Comparison of ENCODE assay signal across 24 mouse cellular contexts in the genomic region with DNA sequence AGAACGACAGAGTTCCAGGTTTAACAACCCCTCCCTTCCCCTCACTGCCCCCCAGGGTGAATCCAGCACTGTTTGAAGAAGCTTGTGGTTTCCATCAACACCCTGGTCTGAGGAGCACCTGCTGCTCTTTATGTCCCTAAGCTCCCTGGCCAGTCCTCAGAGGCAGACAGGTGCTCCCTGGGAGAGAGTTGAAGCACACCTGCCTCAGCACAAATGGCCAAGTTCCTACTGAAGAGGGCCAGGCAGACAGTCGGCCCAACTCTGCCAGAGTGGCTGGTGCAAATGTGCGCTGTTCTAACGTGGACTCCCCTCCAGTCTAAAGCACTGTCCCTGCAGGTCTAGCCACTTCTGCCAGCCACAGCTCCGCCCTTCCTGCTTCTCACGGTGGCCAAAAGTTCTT.
"Had no signal": no experiment of that assay in that cellular context is flagged by ENCODE, and none has a peak within 500 bp of the region (broad histone marks: within the 10 kb centered on the region; RNA-seq: fewer than 3 reads in every experiment).

No protein-coding gene starts in this region.

- H3K27ac ChIP-seq: heart, embryonic 13.5 days; heart, embryonic 15.5 days; hindbrain, embryonic 13.5 days; hindbrain, embryonic 15.5 days; hindbrain, postnatal 0 days; kidney, embryonic 15.5 days; kidney, postnatal 0 days; layer of hippocampus, adult 2 months; left cerebral cortex, adult 2 months had no signal

- H3K9ac ChIP-seq: heart, embryonic 13.5 days; heart, embryonic 15.5 days; hindbrain, embryonic 15.5 days; kidney, embryonic 15.5 days had no signal

- DNase-seq: gastrocnemius, postnatal 14 days; gastrocnemius, postnatal 36 days; heart, adult 18-20 months; heart, postnatal 14 days; heart, postnatal 36 days; kidney, adult 11 months; kidney, adult 2 months; kidney, adult 9 months; kidney, postnatal 14 days; kidney, postnatal 36 days; liver had no signal

- H3K36me3 ChIP-seq: heart, embryonic 13.5 days; heart, embryonic 15.5 days; hindbrain, embryonic 13.5 days; hindbrain, embryonic 15.5 days; kidney, embryonic 15.5 days; limb, embryonic 10.5 days; limb, embryonic 12.5 days had no signal

- H3K4me2 ChIP-seq: heart, embryonic 11.5 days; heart, embryonic 13.5 days; heart, embryonic 15.5 days; hindbrain, embryonic 13.5 days; hindbrain, embryonic 15.5 days; kidney, embryonic 15.5 days had no signal

- H3K9me3 ChIP-seq: heart, embryonic 13.5 days; heart, embryonic 15.5 days; hindbrain, embryonic 13.5 days; hindbrain, embryonic 15.5 days; kidney, embryonic 15.5 days; limb, embryonic 10.5 days had no signal

- H3K4me3 ChIP-seq: heart, embryonic 13.5 days; heart, embryonic 15.5 days; hindbrain, embryonic 13.5 days; hindbrain, embryonic 15.5 days; kidney, embryonic 15.5 days; layer of hippocampus, adult 2 months; left cerebral cortex, adult 2 months; limb, embryonic 10.5 days; limb, embryonic 12.5 days had no signal

- ATAC-seq: hindbrain, postnatal 0 days; intestine, embryonic 16.5 days had no signal
